Mouse (Mus musculus) kidney, postnatal 10 days (tissue): ENCODE measurements around the gene Acsm3.
"Not testable (repeated sequence)": the region's sequence is repeated elsewhere in the genome, so short reads cannot be mapped to it uniquely, and the experiment has no call there.

Experiments
- DNase-seq: peaks from one replicate; pipeline ENCODE4 v3.0.0; 2021; ENCODE audit warnings: mixed read lengths

Acsm3 gene

GRCm38 (mm10) chr7:119760527-119760951, at the start of gene Acsm3:
TSS of gene Acsm3 (plus strand) at chr7:119760923.
- peak; percentile 12 for DNase-seq

- DNase-seq, result no peak
Observed at GRCm38 (mm10) chr7:119714111-119714510, 46.6 kb upstream of the Acsm3 start.

GRCm38 (mm10) chr7:119720253-119720946, 40.3 kb upstream of the Acsm3 start, which contains the start of gene Thumpd1:
TSS of gene Thumpd1 (minus strand) at chr7:119720798.
- peak; percentile 98 for DNase-seq

- peak; percentile 15 for DNase-seq
Observed at GRCm38 (mm10) chr7:119720947-119721310, 39.8 kb upstream of the Acsm3 start.

- DNase-seq, result no peak
Observed at GRCm38 (mm10) chr7:119727621-119728020, 33.1 kb upstream of the Acsm3 start.

- peak; percentile 25 for DNase-seq
Observed at GRCm38 (mm10) chr7:119731262-119731661, 29.5 kb upstream of the Acsm3 start.

- no peak for DNase-seq
Observed at GRCm38 (mm10) chr7:119738877-119739276, 21.8 kb upstream of the Acsm3 start.

GRCm38 (mm10) chr7:119739798-119740468, 20.8 kb upstream of the Acsm3 start:
- not testable (repeated sequence) for DNase-seq

- DNase-seq, result peak; percentile 33
Observed at GRCm38 (mm10) chr7:119744321-119744720, 16.4 kb upstream of the Acsm3 start.

GRCm38 (mm10) chr7:119745869-119746268, 14.9 kb upstream of the Acsm3 start:
- DNase-seq, result peak; percentile 41

GRCm38 (mm10) chr7:119748761-119749160, 12.0 kb upstream of the Acsm3 start:
- no peak for DNase-seq

- DNase-seq, result no peak
Observed at GRCm38 (mm10) chr7:119749942-119750341, 10.8 kb upstream of the Acsm3 start.

GRCm38 (mm10) chr7:119753696-119754095, 7.0 kb upstream of the Acsm3 start:
- no peak for DNase-seq

GRCm38 (mm10) chr7:119762166-119762697, 1.5 kb downstream of the Acsm3 start:
- no peak for DNase-seq

- DNase-seq, result no peak
Observed at GRCm38 (mm10) chr7:119764377-119764776, 3.7 kb downstream of the Acsm3 start.

GRCm38 (mm10) chr7:119766996-119767395, 6.3 kb downstream of the Acsm3 start:
- no peak for DNase-seq

- DNase-seq, result no peak
Observed at GRCm38 (mm10) chr7:119769895-119770294, 9.2 kb downstream of the Acsm3 start.

- DNase-seq, result peak; percentile 12
Observed at GRCm38 (mm10) chr7:119783453-119783852, 22.7 kb downstream of the Acsm3 start.

- DNase-seq, result no peak
Observed at GRCm38 (mm10) chr7:119784908-119785307, 24.2 kb downstream of the Acsm3 start.

GRCm38 (mm10) chr7:119789024-119789423, 28.3 kb downstream of the Acsm3 start:
- no peak for DNase-seq

GRCm38 (mm10) chr7:119793586-119794250, 33.0 kb downstream of the Acsm3 start, which contains the start of the genes Rexo5 and Eri2:
TSS of gene Rexo5 (plus strand) at chr7:119794006.
TSS of gene Eri2 (minus strand) at chr7:119794058.
- peak; percentile 94 for DNase-seq

GRCm38 (mm10) chr7:119794251-119794638, 33.5 kb downstream of the Acsm3 start:
- no peak for DNase-seq

GRCm38 (mm10) chr7:119795311-119795710, 34.6 kb downstream of the Acsm3 start:
- DNase-seq, result no peak
